27 mouse cellular contexts compared by ENCODE assay signal in genomic region chr19:10149189-10149588, GRCm38 (mm10). TPM values are rescaled to one million over a fixed set of nuclear protein-coding genes. Genes with fewer than 3 reads are reported as not detected.
DNase-seq lines count a peak whose midpoint lies in the region; ATAC-seq and TF ChIP-seq lines count a peak whose summit lies in the region.
"Had no signal": no experiment of that assay in that cellular context is flagged by ENCODE, and none has a peak within 500 bp of the region (broad histone marks: within the 10 kb centered on the region; RNA-seq: fewer than 3 reads in every experiment).

No protein-coding gene starts in this region.

- ATAC-seq in liver, embryonic 11.5 days (replicated peaks; ENCODE audit: low FRiP score), result 0 out of 2 replicates have a peak, but pooled peaks have one; percentile 23
- ATAC-seq: activated CD4-positive, CD25-positive, alpha-beta regulatory T cell, adult 4 months; CD4-positive, CD25-positive, alpha-beta regulatory T cell, adult 4 months; intestine, postnatal 0 days; lung, postnatal 0 days; midbrain, embryonic 15.5 days had no signal

- no peak for TF ChIP-seq POLR2A in heart, adult 2 months (IDR thresholded peaks at IDR 0.05; ENCODE audit: insufficient read depth, low read depth, low read length)
- TF ChIP-seq POLR2A in myocyte (IDR thresholded peaks at IDR 0.05; ENCODE audit: insufficient read length, low read depth), result no peak

- H3K4me2 ChIP-seq in liver, embryonic 11.5 days, result no peak overlapping the region
- peak overlapping the region; percentile 49 for H3K4me2 ChIP-seq in myocyte (ENCODE audit: low read depth)
- H3K4me2 ChIP-seq: embryonic facial prominence, embryonic 13.5 days; forebrain, embryonic 12.5 days; heart, embryonic 12.5 days; hindbrain, embryonic 14.5 days; midbrain, embryonic 15.5 days; neural tube, embryonic 12.5 days had no signal

- peaks cover 1% of the 10 kb centered on the region; the same call in 1 of the 2 replicates for H3K4me1 ChIP-seq in heart, adult 2 months (ENCODE audit: control insufficient read depth, insufficient read depth, low read length)
- H3K4me1 ChIP-seq in liver, embryonic 11.5 days (replicated peaks; ENCODE audit: control insufficient read depth, insufficient read depth, low read length), result no peaks in the 10 kb centered on the region; the same call in 1 of the 2 replicates
- H3K4me1 ChIP-seq: embryonic facial prominence, embryonic 13.5 days; midbrain, embryonic 15.5 days; neural tube, embryonic 12.5 days had no signal

- no peak overlapping the region for H3ac ChIP-seq in myocyte (ENCODE audit: control insufficient read depth, insufficient read length)

- H3K9me3 ChIP-seq in liver, embryonic 11.5 days (ENCODE audit: control insufficient read depth, low read length), result peaks cover 2% of the 10 kb centered on the region; the same call in 1 of the 2 replicates
- H3K9me3 ChIP-seq: embryonic facial prominence, embryonic 13.5 days; forebrain, embryonic 12.5 days; midbrain, embryonic 15.5 days; neural tube, embryonic 12.5 days had no signal

- TF ChIP-seq CTCF in heart, adult 2 months (IDR thresholded peaks at IDR 0.05), result no peak

- DNase-seq in heart, adult 11 months, result peak; percentile 91
- no peak for DNase-seq in heart, adult 2 months
- no peak for DNase-seq in liver, embryonic 11.5 days (ENCODE audit: low spot score)
- DNase-seq in liver, result no peak
- DNase-seq in Muller cell, postnatal 12 days (ENCODE audit: inconsistent ontology term), result peak; percentile 66
- DNase-seq in thymus, adult 18-20 months, result no peak
- no peak for DNase-seq in B cell, adult 2 months
- DNase-seq: cerebellum, adult 11-12 months; cerebellum, adult 9-11 months; embryo, embryonic 11 days; forebrain, postnatal 0 days; kidney, postnatal 10 days; left cerebral cortex, postnatal 4 days; thymus, postnatal 25 days had no signal

- H3K27me3 ChIP-seq in heart, adult 2 months (ENCODE audit: control insufficient read depth, insufficient read depth, low read length), result no peaks in the 10 kb centered on the region
- no peaks in the 10 kb centered on the region for H3K27me3 ChIP-seq in liver, embryonic 11.5 days (replicated peaks; ENCODE audit: control insufficient read depth, insufficient read depth, low read length)
- no peaks in the 10 kb centered on the region for H3K27me3 ChIP-seq in myocyte (ENCODE audit: control insufficient read depth, insufficient read depth, insufficient read length)
- H3K27me3 ChIP-seq: embryonic facial prominence, embryonic 13.5 days; heart, embryonic 12.5 days; midbrain, embryonic 15.5 days; neural tube, embryonic 12.5 days had no signal

- intact Hi-C loops in heart, adult 2 months (cut with DNase I), result no loop called here

- WGBS in heart, adult 2 months, result 26% methylated on average over 3 of the region's 3 CpGs
- 60% methylated on average over 3 of the region's 3 CpGs for WGBS in liver, embryonic 11.5 days

- no peaks in the 10 kb centered on the region for H3K36me3 ChIP-seq in heart, adult 2 months (ENCODE audit: control insufficient read depth, insufficient read depth, low read length)
- no peaks in the 10 kb centered on the region for H3K36me3 ChIP-seq in liver, embryonic 11.5 days (ENCODE audit: control insufficient read depth, insufficient read depth, low read length)
- no peaks in the 10 kb centered on the region for H3K36me3 ChIP-seq in myocyte (ENCODE audit: control insufficient read depth, insufficient read depth)
- H3K36me3 ChIP-seq: embryonic facial prominence, embryonic 13.5 days; forebrain, embryonic 12.5 days; heart, embryonic 12.5 days; midbrain, embryonic 10.5 days; midbrain, embryonic 15.5 days; neural tube, embryonic 12.5 days had no signal

- H3K9ac ChIP-seq in heart, adult 2 months (ENCODE audit: low read depth, low read length), result no peak overlapping the region
- H3K9ac ChIP-seq in liver, embryonic 11.5 days (ENCODE audit: low read depth, low read length), result no peak overlapping the region
- H3K9ac ChIP-seq: embryonic facial prominence, embryonic 13.5 days; forebrain, embryonic 12.5 days; forebrain, postnatal 0 days; heart, embryonic 12.5 days; hindbrain, embryonic 14.5 days; midbrain, embryonic 15.5 days; neural tube, embryonic 12.5 days had no signal

- no peak overlapping the region; the same call in 1 of the 2 replicates for H3K27ac ChIP-seq in heart, adult 2 months
- no peak overlapping the region for H3K27ac ChIP-seq in liver, embryonic 11.5 days (ENCODE audit: low read depth, low read length)
- H3K27ac ChIP-seq: embryonic facial prominence, embryonic 13.5 days; forebrain, embryonic 12.5 days; hindbrain, embryonic 14.5 days; midbrain, embryonic 10.5 days; midbrain, embryonic 15.5 days; neural tube, embryonic 12.5 days had no signal

- no peak overlapping the region for H3K4me3 ChIP-seq in heart, adult 2 months
- no peak overlapping the region for H3K4me3 ChIP-seq in liver, embryonic 11.5 days (ENCODE audit: low read depth, low read length)
- no peak overlapping the region for H3K4me3 ChIP-seq in myocyte
- H3K4me3 ChIP-seq: embryonic facial prominence, embryonic 13.5 days; erythroblast, embryonic 14.5 days; forebrain, embryonic 12.5 days; heart, embryonic 12.5 days; midbrain, embryonic 10.5 days; midbrain, embryonic 15.5 days; neural tube, embryonic 12.5 days had no signal

- H3K79me2 ChIP-seq in heart, adult 2 months (replicated peaks; ENCODE audit: control insufficient read depth, insufficient read depth, low read length), result no peaks in the 10 kb centered on the region
- H3K79me2 ChIP-seq in myocyte (ENCODE audit: control insufficient read depth, insufficient read depth), result no peaks in the 10 kb centered on the region

- no peak for TF ChIP-seq EP300 in heart, adult 2 months (IDR thresholded peaks at IDR 0.05; ENCODE audit: insufficient read depth, low read depth, low read length)

TF ChIP-seq in myocyte, 11 proteins besides CTCF, POLR2A, EP300 and RAD21:
- TF ChIP-seq MYOD1 (IDR thresholded peaks at IDR 0.05; ENCODE audit: control insufficient read depth in 1 of 3, insufficient read length in 2 of 3, low read depth in 2 of 3) (no peak), USF1 (IDR thresholded peaks at IDR 0.05; ENCODE audit: low read depth) (peak; percentile 31), REST (IDR thresholded peaks at IDR 0.05; ENCODE audit: insufficient read depth, insufficient read length) (no peak), SRF (IDR thresholded peaks at IDR 0.05; ENCODE audit: control insufficient read depth, insufficient read length, low read depth) (no peak)
TF ChIP-seq in myocyte: peak in this region for 1.

RNA-seq across cellular contexts. Expression of gene Fads1, which starts 33.5 kb away (rescaled TPM):
- 10 to 100 TPM; 24.2 to 25.3 TPM for total RNA-seq in heart, adult 2 months (2021)
- 14.6 and 16.2 TPM in 2 replicates for polyA plus RNA-seq in heart, adult 2 months (2012; rRNA removed)
- 113 and 121 TPM in 2 replicates for polyA plus RNA-seq in liver, embryonic 11.5 days (2014; fragmentation: Nextera tagmentation; extraction: Ambion mirVana)
- polyA plus RNA-seq in myocyte (2012; fragmentation: generic; extraction: Trizol), result 120 TPM

RNA-seq across cellular contexts. Expression of gene Fads2, which starts 47.6 kb away (rescaled TPM):
- 1 to 10 TPM; 5.3 to 6.3 TPM for total RNA-seq in heart, adult 2 months (2021)
- polyA plus RNA-seq in heart, adult 2 months (2012; rRNA removed), result 13.3 and 15.5 TPM in 2 replicates
- polyA plus RNA-seq in liver, embryonic 11.5 days (2014; fragmentation: Nextera tagmentation; extraction: Ambion mirVana), result 48.8 and 54.3 TPM in 2 replicates
- polyA plus RNA-seq in myocyte (2012; fragmentation: generic; extraction: Trizol), result 157 TPM

RNA-seq across cellular contexts. Expression of gene Tmem258, which starts 54.6 kb away (rescaled TPM):
- 100 to 1,000 TPM; 154 to 181 TPM for total RNA-seq in heart, adult 2 months (2021)
- polyA plus RNA-seq in heart, adult 2 months (2012; rRNA removed), result 200 and 205 TPM in 2 replicates
- 472 and 478 TPM in 2 replicates for polyA plus RNA-seq in liver, embryonic 11.5 days (2014; fragmentation: Nextera tagmentation; extraction: Ambion mirVana)
- polyA plus RNA-seq in myocyte (2012; fragmentation: generic; extraction: Trizol), result 291 TPM

RNA-seq across cellular contexts. Expression of gene Fen1, which starts 54.8 kb away (rescaled TPM):
- total RNA-seq in heart, adult 2 months (2021), result 1 to 10 TPM; 3.7 to 4.5 TPM
- 2.9 and 3.8 TPM in 2 replicates for polyA plus RNA-seq in heart, adult 2 months (2012; rRNA removed)
- 215 and 236 TPM in 2 replicates for polyA plus RNA-seq in liver, embryonic 11.5 days (2014; fragmentation: Nextera tagmentation; extraction: Ambion mirVana)
- polyA plus RNA-seq in myocyte (2012; fragmentation: generic; extraction: Trizol), result 14.1 TPM

Comparison
In these comparisons a context has a peak if more than half of its experiments do, and no peak if none do; other contexts are left out.
1. DNase-seq: peak in heart, adult 11 months (single experiment) and Muller cell, postnatal 12 days (single experiment); none in heart, adult 2 months (0 of 2), liver, embryonic 11.5 days (single experiment), liver (single experiment), thymus, adult 18-20 months (0 of 2) and B cell, adult 2 months (0 of 2).